Mouse (Mus musculus) erythroblast, embryonic 14.5 days (primary cell): ENCODE measurements around the gene Psg20.

Experiments used
- GATA1 ChIP-seq: IDR thresholded peaks from 2 replicates; pipeline ENCODE4 v1.6.1; 2012; ENCODE audit warnings: low read length, inconsistent platforms, mixed read lengths
- TAL1 ChIP-seq: IDR thresholded peaks from 3 replicates; pipeline ENCODE4 v1.6.1; 2012; ENCODE audit warnings: low read length, inconsistent platforms, mixed read lengths

DNA sequence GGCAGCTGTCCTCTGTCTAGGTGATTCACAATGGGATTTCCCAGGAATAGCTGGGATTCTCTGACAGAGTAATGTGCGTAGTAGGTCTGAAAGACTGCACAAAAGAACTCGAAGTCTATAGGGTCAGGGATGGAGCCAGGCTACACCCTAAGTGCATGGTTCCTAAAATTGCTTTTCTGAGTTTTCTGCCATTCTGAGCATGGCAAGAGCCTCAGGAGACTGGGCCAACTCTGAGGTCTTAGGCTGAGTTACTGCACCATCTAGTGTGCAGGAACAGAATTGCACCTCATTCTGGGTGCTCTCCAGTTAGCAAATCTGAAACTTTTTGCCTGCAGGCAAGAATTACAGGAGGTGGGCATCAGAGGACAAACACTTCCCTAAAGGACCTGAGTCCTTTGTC, 6.2 kb downstream of the Psg20 start:
- TF ChIP-seq GATA1 (no peak), TAL1 (no peak)
